Mouse (Mus musculus): Measurements from ENCODE around the gene Ugdh. TPM values are rescaled to one million over a fixed set of nuclear protein-coding genes. Genes with fewer than 3 reads are reported as not detected.
A peak's percentile ranks its signal among the peaks of the same experiment; 100 is the strongest.

Gene Ugdh
- total RNA-seq (2014; fragmentation: Nextera tagmentation) (12.1 and 14.1 TPM in 2 replicates), total RNA-seq (2017) (19.4 and 51.7 TPM in 2 replicates)

- peak; percentile 96 for ATAC-seq (replicated peaks; ENCODE audit: low FRiP score, low TSS enrichment, poor library complexity, severe bottlenecking)
Observed at GRCm38 (mm10) chr5:65435806-65436561, at the start of gene Ugdh. Gene Ugdh (minus strand): TSS chr5:65435949.

- ATAC-seq (replicated peaks; ENCODE audit: low FRiP score, low TSS enrichment, poor library complexity, severe bottlenecking) = no peak
Observed at GRCm38 (mm10) chr5:65482996-65483395, 47.2 kb upstream of the Ugdh start.

GRCm38 (mm10) chr5:65480511-65480910, 44.8 kb upstream of the Ugdh start:
- ATAC-seq (replicated peaks; ENCODE audit: low FRiP score, low TSS enrichment, poor library complexity, severe bottlenecking) = peak; percentile 72

GRCm38 (mm10) chr5:65479681-65480445, 44.1 kb upstream of the Ugdh start:
- ATAC-seq (replicated peaks; ENCODE audit: low FRiP score, low TSS enrichment, poor library complexity, severe bottlenecking) = no peak

GRCm38 (mm10) chr5:65478224-65478623, 42.5 kb upstream of the Ugdh start:
- no peak for ATAC-seq (replicated peaks; ENCODE audit: low FRiP score, low TSS enrichment, poor library complexity, severe bottlenecking)

- ATAC-seq (replicated peaks; ENCODE audit: low FRiP score, low TSS enrichment, poor library complexity, severe bottlenecking) = peak; percentile 77
Observed at GRCm38 (mm10) chr5:65476739-65477138, 41.0 kb upstream of the Ugdh start.

GRCm38 (mm10) chr5:65475806-65476205, 40.1 kb upstream of the Ugdh start:
- no peak for ATAC-seq (replicated peaks; ENCODE audit: low FRiP score, low TSS enrichment, poor library complexity, severe bottlenecking)

- no peak for ATAC-seq (replicated peaks; ENCODE audit: low FRiP score, low TSS enrichment, poor library complexity, severe bottlenecking)
Observed at GRCm38 (mm10) chr5:65469766-65470165, 34.0 kb upstream of the Ugdh start.

GRCm38 (mm10) chr5:65466911-65467310, 31.2 kb upstream of the Ugdh start:
- ATAC-seq (replicated peaks; ENCODE audit: low FRiP score, low TSS enrichment, poor library complexity, severe bottlenecking) = 0 out of 2 replicates have a peak, but pooled peaks have one; percentile 41

- no peak for ATAC-seq (replicated peaks; ENCODE audit: low FRiP score, low TSS enrichment, poor library complexity, severe bottlenecking)
Observed at GRCm38 (mm10) chr5:65460361-65460760, 24.6 kb upstream of the Ugdh start.

GRCm38 (mm10) chr5:65459454-65459853, 23.7 kb upstream of the Ugdh start:
- no peak for ATAC-seq (replicated peaks; ENCODE audit: low FRiP score, low TSS enrichment, poor library complexity, severe bottlenecking)

- no peak for ATAC-seq (replicated peaks; ENCODE audit: low FRiP score, low TSS enrichment, poor library complexity, severe bottlenecking)
Observed at GRCm38 (mm10) chr5:65457846-65458245, 22.1 kb upstream of the Ugdh start.

GRCm38 (mm10) chr5:65457086-65457827, 21.5 kb upstream of the Ugdh start:
- ATAC-seq (replicated peaks; ENCODE audit: low FRiP score, low TSS enrichment, poor library complexity, severe bottlenecking) = no peak

- no peak for ATAC-seq (replicated peaks; ENCODE audit: low FRiP score, low TSS enrichment, poor library complexity, severe bottlenecking)
Observed at GRCm38 (mm10) chr5:65454771-65455170, 19.0 kb upstream of the Ugdh start.

GRCm38 (mm10) chr5:65448941-65449340, 13.2 kb upstream of the Ugdh start:
- no peak for ATAC-seq (replicated peaks; ENCODE audit: low FRiP score, low TSS enrichment, poor library complexity, severe bottlenecking)

GRCm38 (mm10) chr5:65447826-65448225, 12.1 kb upstream of the Ugdh start:
- ATAC-seq (replicated peaks; ENCODE audit: low FRiP score, low TSS enrichment, poor library complexity, severe bottlenecking) = no peak

GRCm38 (mm10) chr5:65446756-65447155, 11.0 kb upstream of the Ugdh start:
- no peak for ATAC-seq (replicated peaks; ENCODE audit: low FRiP score, low TSS enrichment, poor library complexity, severe bottlenecking)

- ATAC-seq (replicated peaks; ENCODE audit: low FRiP score, low TSS enrichment, poor library complexity, severe bottlenecking) = no peak
Observed at GRCm38 (mm10) chr5:65444981-65445380, 9.2 kb upstream of the Ugdh start.

- no peak for ATAC-seq (replicated peaks; ENCODE audit: low FRiP score, low TSS enrichment, poor library complexity, severe bottlenecking)
Observed at GRCm38 (mm10) chr5:65438041-65438440, 2.3 kb upstream of the Ugdh start.

- ATAC-seq (replicated peaks; ENCODE audit: low FRiP score, low TSS enrichment, poor library complexity, severe bottlenecking) = no peak
Observed at GRCm38 (mm10) chr5:65435363-65435805, 365 bp downstream of the Ugdh start.
